Mouse (Mus musculus) hindbrain, embryonic 15.5 days (tissue): ENCODE results near the gene Kcnrg. TPM values are rescaled to one million over a fixed set of nuclear protein-coding genes. Genes with fewer than 3 reads are reported as not detected.

Experiments
- ATAC-seq: fragments of 200-750 bp; cut with Nextera tagmentation; 2 replicates; pipeline ENCODE4 v1.8.0; 2017; ENCODE audit warnings: low read depth, moderate number of reproducible peaks, moderate TSS enrichment; ENCODE audit not compliant: low FRiP score
- H3K27ac ChIP-seq: fragments of 300-500 bp; sonication (generic); replicated peaks from 2 replicates; pipeline ENCODE4 v1.5.1; 2015; ENCODE audit warnings: mild to moderate bottlenecking, inconsistent platforms
- H3K27me3 ChIP-seq: fragments of 300-500 bp; sonication (generic); 2 replicates; pipeline ENCODE4 v1.6.1; 2015; ENCODE audit warnings: control low read depth, inconsistent platforms
- H3K36me3 ChIP-seq: fragments of 300-500 bp; sonication (generic); 2 replicates; pipeline ENCODE4 v1.6.1; 2015; ENCODE audit warnings: control low read depth, inconsistent platforms
- H3K4me1 ChIP-seq: fragments of 300-500 bp; sonication (generic); replicated peaks from 2 replicates; pipeline ENCODE4 v1.6.1; 2015; ENCODE audit warnings: control low read depth, inconsistent platforms
- H3K4me2 ChIP-seq: fragments of 300-500 bp; sonication (generic); 2 replicates; pipeline ENCODE4 v1.6.1; 2015; ENCODE audit warnings: moderate library complexity, mild to moderate bottlenecking, inconsistent platforms
- H3K4me3 ChIP-seq: fragments of 300-500 bp; sonication (generic); 2 replicates; pipeline ENCODE4 v1.5.1; 2015; ENCODE audit warnings: mild to moderate bottlenecking, inconsistent platforms
- H3K9ac ChIP-seq: fragments of 300-500 bp; sonication (generic); 2 replicates; pipeline ENCODE4 v1.6.1; 2015; ENCODE audit warnings: inconsistent platforms
- H3K9me3 ChIP-seq: fragments of 300-500 bp; sonication (generic); 2 replicates; pipeline ENCODE4 v1.6.1; 2016; ENCODE audit warnings: control low read depth, inconsistent platforms
- WGBS: fragments of 180-500 bp; shearing (Covaris S2); methylation state at CpG from one replicate; pipeline ENCODE4 v1.1.7; 2015; 5-methylcytosine and 5-hydroxymethylcytosine counted together
- microRNA counts: library from miRNA; unstranded; fragments of <30 nt; microRNA quantifications from one replicate; lab custom pipeline; 2016
- microRNA-seq: library from miRNA; unstranded; fragments of <30 nt; microRNA quantifications from one replicate; pipeline ENCODE4, GENCODE M21; 2016
- polyA plus RNA-seq: library from polyadenylated mRNA; unstranded; fragments of >200 nt; fragmentation: Nextera tagmentation; extraction: Ambion mirVana; gene quantifications from 2 replicates; pipeline ENCODE4 v1.2.1, GENCODE M21; 2015

The Kcnrg gene
- polyA plus RNA-seq, 1 experiment from 2014 or later: 3.3 TPM

- H3K36me3 ChIP-seq: no peaks in the 10 kb centered on the region
- H3K9me3 ChIP-seq: no peaks in the 10 kb centered on the region
- H3K4me1 ChIP-seq: 0 out of 2 replicates have a peak, but pooled peaks cover 11% of the 10 kb centered on the region
- ATAC-seq: peak; percentile 73
- no peaks in the 10 kb centered on the region for H3K27me3 ChIP-seq
- H3K9ac ChIP-seq: peak overlapping the region; percentile 72
- H3K27ac ChIP-seq: peak overlapping the region; percentile 87
- peak overlapping the region; percentile 88 for H3K4me3 ChIP-seq
- WGBS: under 1% methylated on average over 81 of the region's 95 CpGs
- H3K4me2 ChIP-seq: peak overlapping the region; percentile 76
These were observed 40.8 kb downstream of the Kcnrg start for GRCm38 (mm10) chr14:61647881-61648684.

- WGBS: 2% methylated on average over 62 of the region's 62 CpGs
- no peaks in the 10 kb centered on the region for H3K27me3 ChIP-seq
- H3K36me3 ChIP-seq: no peaks in the 10 kb centered on the region
- H3K4me2 ChIP-seq: peak overlapping the region; percentile 76
- ATAC-seq: peak; percentile 95
- H3K4me1 ChIP-seq: 0 out of 2 replicates have a peak, but pooled peaks cover 11% of the 10 kb centered on the region
- H3K9me3 ChIP-seq: no peaks in the 10 kb centered on the region
- H3K27ac ChIP-seq: peak overlapping the region; percentile 87
- peak overlapping the region; percentile 72 for H3K9ac ChIP-seq
- peak overlapping the region; percentile 88 for H3K4me3 ChIP-seq
These were observed 41.6 kb downstream of the Kcnrg start for GRCm38 (mm10) chr14:61648685-61649504.

GRCm38 (mm10) chr14:61650291-61650960 lies 43.2 kb downstream of the Kcnrg start:
- WGBS: 45% methylated on average over 9 of the region's 9 CpGs
- no peak overlapping the region for H3K9ac ChIP-seq
- H3K4me1 ChIP-seq: 0 out of 2 replicates have a peak, but pooled peaks cover 11% of the 10 kb centered on the region
- no peak overlapping the region for H3K4me3 ChIP-seq
- H3K9me3 ChIP-seq: no peaks in the 10 kb centered on the region
- ATAC-seq: no peak
- no peak overlapping the region for H3K4me2 ChIP-seq
- H3K36me3 ChIP-seq: no peaks in the 10 kb centered on the region
- no peak overlapping the region for H3K27ac ChIP-seq
- H3K27me3 ChIP-seq: no peaks in the 10 kb centered on the region

GRCm38 (mm10) chr14:61656469-61656868 lies 49.2 kb downstream of the Kcnrg start:
- Histone ChIP-seq H3K9me3 (no peaks in the 10 kb centered on the region), H3K27me3 (no peaks in the 10 kb centered on the region), H3K4me2 (no peak overlapping the region), H3K4me3 (no peak overlapping the region), H3K27ac (no peak overlapping the region), H3K36me3 (no peaks in the 10 kb centered on the region), H3K9ac (no peak overlapping the region), H3K4me1 (no peaks in the 10 kb centered on the region)
- no peak for ATAC-seq
- 43% methylated on average over 2 of the region's 2 CpGs for WGBS

- Histone ChIP-seq H3K9ac (no peak overlapping the region), H3K4me2 (no peak overlapping the region), H3K27ac (no peak overlapping the region), H3K27me3 (no peaks in the 10 kb centered on the region), H3K4me1 (no peaks in the 10 kb centered on the region), H3K4me3 (no peak overlapping the region), H3K9me3 (no peaks in the 10 kb centered on the region), H3K36me3 (no peaks in the 10 kb centered on the region)
- 91% methylated on average over 1 of the region's 1 CpGs for WGBS
- no peak for ATAC-seq
These were observed 54.2 kb downstream of the Kcnrg start for GRCm38 (mm10) chr14:61661496-61661895.

- Histone ChIP-seq H3K4me1 (no peaks in the 10 kb centered on the region), H3K4me2 (no peak overlapping the region), H3K9ac (no peak overlapping the region), H3K27me3 (no peaks in the 10 kb centered on the region), H3K27ac (no peak overlapping the region), H3K36me3 (no peaks in the 10 kb centered on the region), H3K9me3 (no peaks in the 10 kb centered on the region), H3K4me3 (no peak overlapping the region)
- 94% methylated on average over 8 of the region's 8 CpGs for WGBS
- ATAC-seq: no peak
These were observed 55.0 kb downstream of the Kcnrg start for GRCm38 (mm10) chr14:61662307-61662706.

MicroRNAs encoded within 50 kb of the gene (microRNA counts, 519-probe panel; counts per million panel counts)
- microRNA mmu-miR-15a (lab: Ali Mortazavi, UCI) (4,292 counts per million, percentile 88 among the panel's probes with 10 or more counts), microRNA mmu-miR-16 (lab: Ali Mortazavi, UCI) (5,389 counts per million, percentile 99 among the panel's probes with 10 or more counts)

Small RNA genes lying within 50 kb of the gene (microRNA-seq; reads per million reads assigned to microRNA genes)
- gene Mir15a (2,836 reads per million, percentile 86 among the genes with 10 or more reads in this experiment), gene Mir16-1 (1,626 reads per million, percentile 81 among the genes with 10 or more reads in this experiment)

Other genes starting within 250 kb of the Kcnrg start
- 10.1 and 11.6 TPM in 2 replicates for gene Ebpl, start 247.0 kb upstream of the Kcnrg start, polyA plus RNA-seq
- gene Kpna3, start 167.6 kb upstream of the Kcnrg start, polyA plus RNA-seq: 66.7 and 68.6 TPM in 2 replicates
- 52.1 and 55.2 TPM in 2 replicates for gene Spryd7, start 50.6 kb upstream of the Kcnrg start, polyA plus RNA-seq
- 39.8 and 41.7 TPM in 2 replicates for gene Trim13, start 9.2 kb upstream of the Kcnrg start, polyA plus RNA-seq